Mouse (Mus musculus) lung, embryonic 15.5 days (tissue): ENCODE data around the gene Stac3. TPM values are rescaled to one million over a fixed set of nuclear protein-coding genes. Genes with fewer than 3 reads are reported as not detected.

Source experiments
- ATAC-seq: fragments of 200-750 bp; cut with Nextera tagmentation; 2 replicates; pipeline ENCODE4 v1.8.0; 2017; ENCODE audit warnings: moderate number of reproducible peaks, borderline replicate concordance; ENCODE audit not compliant: low FRiP score, low TSS enrichment; ENCODE audit errors: extremely low read depth
- H3K27ac ChIP-seq: fragments of 300-500 bp; sonication (generic); 2 replicates; pipeline ENCODE4 v1.5.1; 2015; ENCODE audit warnings: moderate library complexity, mild to moderate bottlenecking, inconsistent platforms
- H3K27me3 ChIP-seq: fragments of 300-500 bp; sonication (generic); 2 replicates; pipeline ENCODE4 v1.6.1; 2015; ENCODE audit warnings: inconsistent platforms
- H3K36me3 ChIP-seq: fragments of 300-500 bp; sonication (generic); 2 replicates; pipeline ENCODE4 v1.6.1; 2015; ENCODE audit warnings: inconsistent platforms
- H3K4me1 ChIP-seq: fragments of 300-500 bp; sonication (generic); 2 replicates; pipeline ENCODE4 v1.6.1; 2015; ENCODE audit warnings: inconsistent platforms
- H3K4me2 ChIP-seq: fragments of 300-500 bp; sonication (generic); 2 replicates; pipeline ENCODE4 v1.6.1; 2015; ENCODE audit warnings: inconsistent platforms, mild to moderate bottlenecking, moderate library complexity
- H3K4me3 ChIP-seq: fragments of 300-500 bp; sonication (generic); 2 replicates; pipeline ENCODE4 v1.5.1; 2015; ENCODE audit warnings: mild to moderate bottlenecking, inconsistent platforms
- H3K9ac ChIP-seq: fragments of 300-500 bp; sonication (generic); 2 replicates; pipeline ENCODE4 v1.6.1; 2015; ENCODE audit warnings: inconsistent platforms
- H3K9me3 ChIP-seq: fragments of 300-500 bp; sonication (generic); 2 replicates; pipeline ENCODE4 v1.6.1; 2016; ENCODE audit warnings: inconsistent platforms
- WGBS: fragments of 180-500 bp; shearing (Covaris S2); methylation state at CpG from one replicate; pipeline ENCODE4 v1.1.7; 2015; 5-methylcytosine and 5-hydroxymethylcytosine counted together
- polyA plus RNA-seq: library from polyadenylated mRNA; unstranded; fragments of >200 nt; fragmentation: Nextera tagmentation; extraction: Ambion mirVana; gene quantifications from 2 replicates; pipeline ENCODE4 v1.2.1, GENCODE M21; 2015

Stac3 gene
- polyA plus RNA-seq, 1 experiment from 2014 or later, result 0.64 TPM

- H3K4me1 ChIP-seq, result no peaks in the 10 kb centered on the region
- H3K9me3 ChIP-seq, result no peaks in the 10 kb centered on the region
- H3K9ac ChIP-seq, result no peak overlapping the region
- no peak overlapping the region for H3K4me2 ChIP-seq
- H3K4me3 ChIP-seq, result no peak overlapping the region
- no peak for ATAC-seq
- H3K27ac ChIP-seq, result no peak overlapping the region
- peaks cover 77% of the 10 kb centered on the region for H3K36me3 ChIP-seq
- H3K27me3 ChIP-seq, result no peaks in the 10 kb centered on the region
- 95% methylated on average over 15 of the region's 15 CpGs for WGBS
These were observed 46.8 kb downstream of the Stac3 start for GRCm38 (mm10) chr10:127548236-127548635.

- Histone ChIP-seq H3K36me3 (peaks cover 85% of the 10 kb centered on the region), H3K4me3 (no peak overlapping the region), H3K4me1 (no peaks in the 10 kb centered on the region), H3K4me2 (no peak overlapping the region), H3K27ac (no peak overlapping the region), H3K27me3 (no peaks in the 10 kb centered on the region), H3K9me3 (no peaks in the 10 kb centered on the region), H3K9ac (no peak overlapping the region)
- WGBS, result 82% methylated on average over 17 of the region's 17 CpGs
- ATAC-seq, result no peak
These were observed 48.4 kb downstream of the Stac3 start for GRCm38 (mm10) chr10:127549892-127550291.

GRCm38 (mm10) chr10:127555703-127556102 is 54.2 kb downstream of the Stac3 start:
- WGBS, result 67% methylated on average over 18 of the region's 18 CpGs

DNA sequence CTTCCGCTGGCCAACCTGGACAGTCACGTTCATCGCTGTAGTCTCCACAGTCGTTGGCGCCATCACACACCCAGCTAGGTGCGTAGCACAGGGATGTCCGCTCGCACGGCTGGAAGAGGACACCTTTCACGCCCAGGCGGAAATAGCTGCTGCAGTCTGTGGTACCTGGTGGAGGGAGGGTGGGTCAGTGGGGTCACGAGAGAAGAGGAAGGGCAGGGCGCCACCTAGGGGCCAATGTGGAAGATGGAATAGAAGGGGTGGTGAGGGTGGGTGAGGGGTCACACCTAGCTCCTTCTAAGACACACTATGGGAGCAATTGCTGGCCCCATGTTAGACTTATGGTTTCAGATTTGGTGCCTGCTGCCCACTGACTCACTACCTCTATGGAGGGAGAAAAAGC is 55.9 kb downstream of the Stac3 start:
- Histone ChIP-seq H3K9ac (no peak overlapping the region), H3K4me3 (no peak overlapping the region), H3K27me3 (no peaks in the 10 kb centered on the region), H3K4me1 (no peaks in the 10 kb centered on the region), H3K4me2 (no peak overlapping the region), H3K36me3 (peaks cover 93% of the 10 kb centered on the region), H3K9me3 (no peaks in the 10 kb centered on the region), H3K27ac (no peak overlapping the region)
- 83% methylated on average over 13 of the region's 13 CpGs for WGBS
- no peak for ATAC-seq

More at GRCm38 (mm10) chr10:127555703-127556102, 54.2 kb downstream of the Stac3 start:
- no peak overlapping the region for H3K9ac ChIP-seq
- H3K4me2 ChIP-seq, result no peak overlapping the region
- no peaks in the 10 kb centered on the region for H3K27me3 ChIP-seq
- ATAC-seq, result no peak
- H3K36me3 ChIP-seq, result peaks cover 88% of the 10 kb centered on the region
- H3K9me3 ChIP-seq, result no peaks in the 10 kb centered on the region
- no peaks in the 10 kb centered on the region for H3K4me1 ChIP-seq
- no peak overlapping the region for H3K27ac ChIP-seq
- no peak overlapping the region for H3K4me3 ChIP-seq

Other genes with a start within 250 kb of the Stac3 start
- gene Kif5a, start 238.3 kb upstream of the Stac3 start, polyA plus RNA-seq, result 0.70 and 1.3 TPM in 2 replicates
- gene Dctn2, start 235.3 kb upstream of the Stac3 start, polyA plus RNA-seq, result 184 and 189 TPM in 2 replicates
- gene Mbd6, start 212.7 kb upstream of the Stac3 start, polyA plus RNA-seq, result 13.3 and 18.8 TPM in 2 replicates
- gene Mars, start 189.9 kb upstream of the Stac3 start, polyA plus RNA-seq, result 104 and 108 TPM in 2 replicates
- 3.5 and 6.9 TPM in 2 replicates for gene Arhgap9, start 179.7 kb upstream of the Stac3 start, polyA plus RNA-seq
- gene Gli1, start 159.7 kb upstream of the Stac3 start, polyA plus RNA-seq, result 10.4 and 11.5 TPM in 2 replicates
- not detected in 2 replicates for gene Inhbe, start 147.3 kb upstream of the Stac3 start, polyA plus RNA-seq
- gene Inhbc, start 131.3 kb upstream of the Stac3 start, polyA plus RNA-seq, result 0.07 TPM in 1 of 2 replicates, not detected in the other
- gene R3hdm2, start 121.4 kb upstream of the Stac3 start, polyA plus RNA-seq, result 29.0 and 30.1 TPM in 2 replicates
- gene Ndufa4l2, start 13.3 kb downstream of the Stac3 start, polyA plus RNA-seq, result 89.4 and 100 TPM in 2 replicates
- 110 and 111 TPM in 2 replicates for gene Shmt2, start 20.8 kb downstream of the Stac3 start, polyA plus RNA-seq
- gene Nxph4, start 32.9 kb downstream of the Stac3 start, polyA plus RNA-seq, result 1.3 and 1.9 TPM in 2 replicates
- gene Lrp1, start 119.5 kb downstream of the Stac3 start, polyA plus RNA-seq, result 72.6 and 73.6 TPM in 2 replicates
- 33.1 and 37.6 TPM in 2 replicates for gene Stat6, start 141.3 kb downstream of the Stac3 start, polyA plus RNA-seq
- 11.8 TPM in 2 replicates for gene Nemp1, start 165.2 kb downstream of the Stac3 start, polyA plus RNA-seq
- 14.2 and 15.4 TPM in 2 replicates for gene Nab2, start 166.9 kb downstream of the Stac3 start, polyA plus RNA-seq
- gene Myo1a, start 203.5 kb downstream of the Stac3 start, polyA plus RNA-seq, result 0.20 and 0.34 TPM in 2 replicates
- not detected in 2 replicates for gene Tac2, start 222.8 kb downstream of the Stac3 start, polyA plus RNA-seq
- 2.9 and 3.1 TPM in 2 replicates for gene Zbtb39, start 237.9 kb downstream of the Stac3 start, polyA plus RNA-seq